Mouse (Mus musculus) left cerebral cortex, adult 2 months (tissue): Measurements from ENCODE around the gene Cenpb. TPM values are rescaled to one million over a fixed set of nuclear protein-coding genes. Genes with fewer than 3 reads are reported as not detected.

Source experiments
- DNase-seq, 2 experiments: peaks; one replicate each; pipeline ENCODE4 v3.0.0; 2021 to 2022; ENCODE audit warnings: low spot score in 2 of 2, mixed read lengths in 1 of 2; ENCODE audit errors: extremely low spot score in 1 of 2
- H3K27ac ChIP-seq: fragments of 200-600 bp; 2 replicates; pipeline ENCODE4 v1.8.1; 2022
- H3K4me3 ChIP-seq: fragments of 200-600 bp; 2 replicates; pipeline ENCODE4 v1.8.1; 2022
- CTCF ChIP-seq: fragments of 200-600 bp; IDR thresholded peaks from 2 replicates; pipeline ENCODE4 v1.8.1; 2022; ENCODE audit warnings: antibody characterized with exemption, mild to moderate bottlenecking, moderate library complexity
- intact Hi-C: fragments of 180-260 bp; cut with DNase I; formaldehyde crosslinking; loops from one replicate; pipeline ENCODE4 v1.15.1; 2025
- total RNA-seq, 2 experiments: library from RNA; stranded (reverse); gene quantifications; 2 replicates each; pipeline ENCODE4 v1.2.3; 2021

Gene Cenpb
- total RNA-seq, 2 experiments from 2014 or later, result 65.3 to 69.8 TPM

- Histone ChIP-seq H3K27ac (no peak overlapping the region), H3K4me3 (no peak overlapping the region)
- no peak for TF ChIP-seq CTCF
- DNase-seq, result no peak
- intact Hi-C loops, result no loop called here
These were observed 49.0 kb downstream of the Cenpb start for GRCm38 (mm10) chr2:131130849-131131248.

GRCm38 (mm10) chr2:131129836-131130235 lies 50.0 kb downstream of the Cenpb start:
- no peak overlapping the region; the same call in 1 of the 2 replicates for H3K4me3 ChIP-seq
- intact Hi-C loops, result no loop called here
- DNase-seq, result no peak

GRCm38 (mm10) chr2:131128636-131129157 lies 51.2 kb downstream of the Cenpb start:
- H3K4me3 ChIP-seq, result peak overlapping the region; percentile 45
- peak overlapping the region; percentile 69; the same call in 1 of the 2 replicates for H3K27ac ChIP-seq
- no peak for TF ChIP-seq CTCF
- no peak for DNase-seq
- intact Hi-C loops, result no loop called here

More at GRCm38 (mm10) chr2:131129836-131130235, 50.0 kb downstream of the Cenpb start:
- TF ChIP-seq CTCF, result no peak
- H3K27ac ChIP-seq, result peak overlapping the region; percentile 56; the same call in 1 of the 2 replicates

GRCm38 (mm10) chr2:131128211-131128610 lies 51.7 kb downstream of the Cenpb start:
- no peak for DNase-seq
- Histone ChIP-seq H3K4me3 (peak overlapping the region; percentile 45), H3K27ac (peak overlapping the region; percentile 69; the same call in 1 of the 2 replicates)
- TF ChIP-seq CTCF, result no peak
- intact Hi-C loops, result no loop called here

- intact Hi-C loops, result no loop called here
- H3K27ac ChIP-seq, result peak within 1 kb of the TSS; percentile 69
- no peak for DNase-seq
- no peak for TF ChIP-seq CTCF
- peak within 1 kb of the TSS; percentile 45 for H3K4me3 ChIP-seq
These were observed 52.6 kb downstream of the Cenpb start, which contains the start of gene Hspa12b for GRCm38 (mm10) chr2:131127161-131127730. TSS of gene Hspa12b (plus strand) at chr2:131127280.

GRCm38 (mm10) chr2:131125964-131126815 lies 53.7 kb downstream of the Cenpb start:
- Histone ChIP-seq H3K4me3 (no peak overlapping the region), H3K27ac (peak overlapping the region; percentile 61; the same call in 1 of the 2 replicates)
- DNase-seq, result no peak
- TF ChIP-seq CTCF, result no peak
- intact Hi-C loops, result no loop called here

Other genes with a start within 250 kb of the Cenpb start
- gene Gfra4, start 137.0 kb downstream of the Cenpb start, total RNA-seq, result 10 to 100 TPM; 50.3 to 55.3 TPM
- gene Adam33, start 116.3 kb downstream of the Cenpb start, total RNA-seq, result 1 to 10 TPM; 8.9 to 9.6 TPM
- under 1 TPM; 0.44 to 0.45 TPM for gene Siglec1, start 93.3 kb downstream of the Cenpb start, total RNA-seq
- 10 to 100 TPM; 10.1 to 12.8 TPM for gene Hspa12b, start 52.8 kb downstream of the Cenpb start, total RNA-seq
- gene Gm11037, start 46.6 kb downstream of the Cenpb start, total RNA-seq, result not detected
- 10 to 100 TPM; 63.7 to 76.7 TPM for gene 1700037H04Rik, start 20.0 kb downstream of the Cenpb start, total RNA-seq
- gene Cdc25b, start 6.9 kb upstream of the Cenpb start, total RNA-seq, result 10 to 100 TPM; 19.8 to 22.2 TPM
- 10 to 100 TPM; 10.9 to 11.0 TPM for gene Spef1, start 7.2 kb upstream of the Cenpb start, total RNA-seq
- gene Ap5s1, start 27.0 kb upstream of the Cenpb start, total RNA-seq, result 10 to 100 TPM; 21.7 to 28.7 TPM
- gene Mavs, start 54.0 kb upstream of the Cenpb start, total RNA-seq, result 1 to 10 TPM; 6.7 to 6.9 TPM
- gene Pank2, start 82.4 kb upstream of the Cenpb start, total RNA-seq, result 10 to 100 TPM; 62.8 to 74.0 TPM
- gene Rnf24, start 172.8 kb upstream of the Cenpb start, total RNA-seq, result 10 to 100 TPM; 39.8 to 41.4 TPM